Mouse (Mus musculus) liver, adult 2 months (tissue): Measurements from ENCODE around the gene Eif4g3.

Experiments
- CTCF ChIP-seq: fragments of 200-500 bp; IDR thresholded peaks from 2 replicates; pipeline ENCODE4 v1.5.1; 2011; ENCODE audit warnings: low read depth, low read length, control low read depth
- POLR2A ChIP-seq: fragments of 200-500 bp; IDR thresholded peaks from 2 replicates; pipeline ENCODE4 v1.6.1; 2011; ENCODE audit warnings: low read length, control low read depth; ENCODE audit not compliant: insufficient read depth; ENCODE audit errors: extremely low read depth

DNA sequence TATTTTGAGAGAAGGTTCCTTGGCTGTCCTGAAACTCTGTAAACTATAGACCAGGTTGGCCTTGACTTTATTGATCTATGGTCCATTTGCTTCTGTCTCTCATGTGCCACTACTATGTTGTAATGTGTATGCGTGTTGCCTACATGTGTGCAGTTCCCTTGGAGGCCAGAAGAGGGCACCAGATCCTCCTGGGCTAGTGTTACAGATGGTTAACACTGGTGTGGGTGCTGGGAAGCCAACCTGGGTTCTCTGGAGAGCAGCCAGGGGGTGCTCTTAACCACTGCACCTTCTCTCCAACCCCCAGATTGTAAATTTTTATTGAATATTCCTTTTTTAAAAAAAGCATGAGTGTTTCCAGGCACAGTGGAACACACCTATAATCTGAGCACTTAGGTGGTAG is 53.0 kb downstream of the Eif4g3 start:
- TF ChIP-seq POLR2A (no peak), CTCF (peak; percentile 58)
